Mouse (Mus musculus): ENCODE data around the gene Syce3. TPM values are rescaled to one million over a fixed set of nuclear protein-coding genes. Genes with fewer than 3 reads are reported as not detected.

Syce3 gene
- not detected in 2 replicates for polyA plus RNA-seq (2012; rRNA removed)

DNA sequence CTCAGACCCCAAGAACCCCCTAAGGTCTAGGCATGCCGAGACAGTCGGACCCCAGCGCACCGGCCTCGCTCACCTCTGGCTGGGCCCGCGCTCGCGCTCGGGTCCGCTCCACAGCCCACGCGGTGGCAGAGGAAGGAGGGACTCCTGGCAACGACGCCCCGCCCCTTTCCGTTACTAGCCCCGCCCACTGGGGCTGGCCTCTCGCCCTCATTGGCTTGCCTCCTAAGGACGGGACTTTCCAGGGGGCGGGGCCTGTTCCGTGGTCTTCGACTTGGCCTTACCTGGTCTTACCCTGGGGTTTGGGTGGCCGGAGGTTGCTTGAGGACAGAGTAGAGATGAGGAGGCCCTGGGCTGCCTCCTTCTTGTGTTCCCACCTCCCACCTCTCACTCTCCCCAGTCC is at the start of gene Syce3:
Gene Syce3 (minus strand): TSS at position 386 of the 400 bp plus-strand sequence.
- no peak for TF ChIP-seq POLR2A (IDR thresholded peaks at IDR 0.05; ENCODE audit: borderline replicate concordance, extremely low read depth, insufficient read depth, insufficient read length, poor library complexity, severe bottlenecking)
- no peak for TF ChIP-seq CTCF (IDR thresholded peaks at IDR 0.05; ENCODE audit: borderline replicate concordance, extremely low read depth, insufficient read depth, insufficient read length)
- no peak for DNase-seq (ENCODE audit: low read depth)

DNA sequence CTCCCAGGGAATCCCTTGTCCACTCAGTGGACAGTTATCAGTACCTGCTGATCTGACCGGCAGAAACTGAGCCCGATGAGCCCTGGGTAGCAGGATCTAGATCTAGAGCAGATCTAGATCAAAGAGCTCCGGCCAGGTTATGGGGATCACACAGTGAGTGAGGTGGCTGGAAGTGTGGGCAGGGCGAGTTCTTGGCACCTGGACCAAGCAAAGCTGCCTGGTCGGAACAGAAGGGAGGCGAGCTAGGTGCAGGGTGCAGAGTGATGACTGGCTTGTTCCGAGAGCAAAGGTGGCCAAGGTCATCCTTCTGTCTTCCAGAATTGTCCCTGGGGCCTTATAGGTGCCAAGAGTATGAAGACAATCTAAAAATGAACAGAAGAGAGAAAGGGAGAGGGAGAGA is 49.5 kb upstream of the Syce3 start:
- TF ChIP-seq POLR2A (IDR thresholded peaks at IDR 0.05; ENCODE audit: borderline replicate concordance, extremely low read depth, insufficient read depth, insufficient read length, poor library complexity, severe bottlenecking) = no peak
- no peak for TF ChIP-seq CTCF (IDR thresholded peaks at IDR 0.05; ENCODE audit: borderline replicate concordance, extremely low read depth, insufficient read depth, insufficient read length)
- DNase-seq (ENCODE audit: low read depth) = no peak

- TF ChIP-seq POLR2A (IDR thresholded peaks at IDR 0.05; ENCODE audit: borderline replicate concordance, extremely low read depth, insufficient read depth, insufficient read length, poor library complexity, severe bottlenecking) (no peak), CTCF (IDR thresholded peaks at IDR 0.05; ENCODE audit: borderline replicate concordance, extremely low read depth, insufficient read depth, insufficient read length) (no peak)
- DNase-seq (ENCODE audit: low read depth) = no peak
Measured at GRCm38 (mm10) chr15:89458942-89459341, 48.6 kb upstream of the Syce3 start.

DNA sequence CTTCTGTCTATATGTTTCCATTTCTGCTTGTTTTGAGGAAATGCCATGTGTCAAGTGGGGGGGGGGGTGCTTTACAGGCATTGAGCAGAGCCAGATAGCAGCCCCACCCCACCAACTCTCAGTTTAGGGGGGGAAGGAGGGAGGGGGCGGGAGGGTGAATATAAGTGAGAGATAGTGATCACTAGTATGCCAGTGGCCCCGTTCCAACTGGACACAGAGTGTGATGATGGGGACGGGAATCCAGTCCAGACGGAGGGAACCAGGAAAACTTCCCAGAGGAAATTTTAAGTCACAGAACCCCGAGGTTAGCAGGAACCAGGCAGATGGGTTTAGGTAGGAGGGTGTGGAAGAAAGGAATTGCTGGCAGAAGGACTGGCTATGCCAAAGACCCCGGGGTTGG is 45.3 kb upstream of the Syce3 start:
- DNase-seq (ENCODE audit: low read depth) = no peak
- no peak for TF ChIP-seq CTCF (IDR thresholded peaks at IDR 0.05; ENCODE audit: borderline replicate concordance, extremely low read depth, insufficient read depth, insufficient read length)
- no peak for TF ChIP-seq POLR2A (IDR thresholded peaks at IDR 0.05; ENCODE audit: borderline replicate concordance, extremely low read depth, insufficient read depth, insufficient read length, poor library complexity, severe bottlenecking)

DNA sequence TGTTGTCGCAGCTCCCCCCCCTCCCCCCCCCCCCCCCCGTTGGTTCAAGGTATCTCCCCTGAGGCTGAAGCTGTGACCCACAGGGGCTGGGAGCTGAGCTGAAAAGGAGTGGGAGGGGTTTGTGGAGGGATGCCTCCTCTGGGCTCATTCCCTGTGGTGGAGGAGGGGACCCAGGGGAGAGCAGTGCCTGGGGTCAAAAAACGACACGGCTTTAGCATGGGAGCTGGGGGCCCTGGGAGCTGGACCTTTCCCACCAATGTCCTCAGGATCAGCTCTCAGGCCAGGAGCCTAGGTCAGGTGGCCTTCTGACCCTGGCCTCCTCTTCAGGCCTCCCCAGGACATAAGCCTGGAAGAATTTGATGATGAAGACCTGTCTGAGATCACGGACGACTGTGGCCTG is 44.6 kb upstream of the Syce3 start:
- no peak for TF ChIP-seq POLR2A (IDR thresholded peaks at IDR 0.05; ENCODE audit: borderline replicate concordance, extremely low read depth, insufficient read depth, insufficient read length, poor library complexity, severe bottlenecking)
- TF ChIP-seq CTCF (IDR thresholded peaks at IDR 0.05; ENCODE audit: borderline replicate concordance, extremely low read depth, insufficient read depth, insufficient read length) = no peak
- no peak for DNase-seq (ENCODE audit: low read depth)

DNA sequence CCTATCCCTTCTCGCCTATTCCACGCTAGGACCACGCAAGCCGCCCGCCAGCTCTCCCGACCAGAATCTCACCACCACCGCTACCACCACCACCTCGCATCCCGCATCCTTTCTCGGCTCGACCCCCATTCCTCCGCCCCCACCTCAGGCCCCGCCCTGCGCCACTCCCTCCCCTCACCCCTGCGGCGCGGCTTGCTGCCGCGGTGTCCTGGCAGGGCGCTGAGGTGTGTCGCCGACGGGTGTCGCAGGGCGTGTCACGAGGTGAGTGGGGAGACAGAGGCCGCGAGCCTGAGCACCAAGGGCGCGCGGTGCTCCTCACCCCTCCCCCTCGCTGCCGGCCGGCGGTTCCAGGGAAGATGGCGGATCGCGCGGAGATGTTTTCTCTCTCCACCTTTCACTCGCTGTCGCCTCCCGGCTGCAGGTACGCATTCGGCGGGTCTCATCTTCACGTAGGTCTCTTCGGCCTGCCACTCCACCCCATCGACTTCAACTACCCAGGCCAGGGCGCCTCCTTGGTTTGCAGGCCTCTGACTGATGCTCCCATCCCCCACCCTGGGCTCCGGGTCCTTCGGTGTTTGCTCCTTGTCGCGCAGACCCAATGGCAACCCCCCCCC is 43.7 kb upstream of the Syce3 start, which contains the start of gene Mapk8ip2:
Gene Mapk8ip2 (plus strand): TSS at position 49 of the 614 bp plus-strand sequence.
- peak; percentile 77 for DNase-seq (ENCODE audit: low read depth)
- peak; percentile 63 for TF ChIP-seq POLR2A (IDR thresholded peaks at IDR 0.05; ENCODE audit: borderline replicate concordance, extremely low read depth, insufficient read depth, insufficient read length, poor library complexity, severe bottlenecking)
- TF ChIP-seq CTCF (IDR thresholded peaks at IDR 0.05; ENCODE audit: borderline replicate concordance, extremely low read depth, insufficient read depth, insufficient read length) = no peak

GRCm38 (mm10) chr15:89452906-89453864 is 42.9 kb upstream of the Syce3 start:
- no peak for TF ChIP-seq POLR2A (IDR thresholded peaks at IDR 0.05; ENCODE audit: borderline replicate concordance, extremely low read depth, insufficient read depth, insufficient read length, poor library complexity, severe bottlenecking)
- TF ChIP-seq CTCF (IDR thresholded peaks at IDR 0.05; ENCODE audit: borderline replicate concordance, extremely low read depth, insufficient read depth, insufficient read length) = no peak
- DNase-seq (ENCODE audit: low read depth) = no peak

DNA sequence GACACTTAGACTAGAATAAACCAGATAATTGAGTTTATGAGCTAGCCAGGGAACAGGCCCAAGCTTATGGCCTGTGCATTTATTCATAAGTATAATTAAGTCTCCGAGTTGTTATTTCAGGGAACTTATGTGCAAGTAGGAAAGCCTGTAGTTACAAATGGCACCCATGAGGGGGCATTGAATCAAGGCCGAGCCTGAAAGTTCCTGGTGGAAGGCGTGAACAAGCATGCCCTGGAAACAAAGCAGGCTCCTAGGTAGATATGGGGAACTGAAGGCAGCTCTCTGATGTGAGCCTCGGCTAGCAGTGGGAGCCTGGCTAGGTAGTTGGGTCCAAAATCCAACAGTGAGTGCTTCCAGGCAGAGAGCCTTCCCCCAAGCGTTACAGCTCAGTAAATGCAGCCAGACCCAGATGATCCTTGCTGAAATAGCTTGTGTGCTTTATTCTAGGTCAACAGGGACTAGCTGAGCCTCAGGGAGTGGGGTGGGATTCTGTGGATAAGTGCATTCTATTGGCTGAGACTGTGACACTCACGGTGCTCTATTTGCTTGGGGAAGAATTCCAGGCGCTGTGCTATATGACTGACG is 32.3 kb upstream of the Syce3 start:
- peak; percentile 49; the same call in 1 of the 2 replicates for TF ChIP-seq CTCF (IDR thresholded peaks at IDR 0.05; ENCODE audit: borderline replicate concordance, extremely low read depth, insufficient read depth, insufficient read length)
- TF ChIP-seq POLR2A (IDR thresholded peaks at IDR 0.05; ENCODE audit: borderline replicate concordance, extremely low read depth, insufficient read depth, insufficient read length, poor library complexity, severe bottlenecking) = no peak
- DNase-seq (ENCODE audit: low read depth) = peak; percentile 72

DNA sequence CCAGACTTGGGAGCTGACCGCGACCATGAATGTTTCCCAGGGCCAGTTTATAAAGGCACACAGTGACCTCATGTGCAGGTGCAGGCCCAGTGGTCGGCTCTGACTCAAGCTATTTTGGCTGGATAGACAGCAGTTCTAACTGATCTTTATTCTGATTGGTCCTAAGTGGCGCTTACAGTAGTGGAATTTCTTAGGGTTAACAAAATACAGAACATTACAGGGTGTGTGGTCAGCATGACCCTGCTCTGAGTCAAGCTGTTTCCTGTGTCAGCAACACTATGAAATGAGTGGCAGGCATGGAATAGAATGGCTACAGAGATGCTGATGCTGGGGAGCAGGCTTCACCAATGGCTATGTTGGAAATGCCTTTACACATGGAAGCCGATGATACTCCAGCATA is 25.6 kb upstream of the Syce3 start:
- TF ChIP-seq POLR2A (IDR thresholded peaks at IDR 0.05; ENCODE audit: borderline replicate concordance, extremely low read depth, insufficient read depth, insufficient read length, poor library complexity, severe bottlenecking) = no peak
- no peak for TF ChIP-seq CTCF (IDR thresholded peaks at IDR 0.05; ENCODE audit: borderline replicate concordance, extremely low read depth, insufficient read depth, insufficient read length)
- DNase-seq (ENCODE audit: low read depth) = no peak

- DNase-seq (ENCODE audit: low read depth) = no peak
- TF ChIP-seq POLR2A (IDR thresholded peaks at IDR 0.05; ENCODE audit: borderline replicate concordance, extremely low read depth, insufficient read depth, insufficient read length, poor library complexity, severe bottlenecking) (no peak), CTCF (IDR thresholded peaks at IDR 0.05; ENCODE audit: borderline replicate concordance, extremely low read depth, insufficient read depth, insufficient read length) (no peak)
Measured at GRCm38 (mm10) chr15:89434136-89434535, 23.8 kb upstream of the Syce3 start.

- no peak for DNase-seq (ENCODE audit: low read depth)
- TF ChIP-seq POLR2A (IDR thresholded peaks at IDR 0.05; ENCODE audit: borderline replicate concordance, extremely low read depth, insufficient read depth, insufficient read length, poor library complexity, severe bottlenecking) (no peak), CTCF (IDR thresholded peaks at IDR 0.05; ENCODE audit: borderline replicate concordance, extremely low read depth, insufficient read depth, insufficient read length) (no peak)
Measured at GRCm38 (mm10) chr15:89432946-89433345, 22.6 kb upstream of the Syce3 start.

Data from brain, embryonic 14.5 days (tissue).